Mouse (Mus musculus): ENCODE results near the gene Mgl2.
A peak's percentile ranks its signal among the peaks of the same experiment; 100 is the strongest.

DNA sequence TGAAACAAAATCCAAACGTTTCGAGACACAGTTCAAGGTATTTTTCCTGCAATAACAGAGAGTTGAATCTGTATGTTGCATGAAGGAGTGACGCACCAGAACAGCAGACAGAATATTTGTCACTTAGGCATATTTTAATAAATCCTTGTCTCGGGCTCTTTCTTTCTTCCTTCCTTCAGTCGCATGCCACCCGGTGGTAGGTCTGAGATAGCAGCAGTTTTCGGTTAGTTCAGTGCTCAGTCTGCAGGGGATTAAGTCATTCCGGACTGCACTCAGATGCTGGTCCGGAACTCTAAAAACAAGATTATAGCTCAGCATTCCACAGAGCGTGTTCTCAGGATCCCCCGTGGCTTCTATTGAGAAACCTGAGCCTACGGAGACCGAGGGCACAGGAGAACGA is 49.3 kb downstream of the Mgl2 start:
- TF ChIP-seq CTCF (IDR thresholded peaks at IDR 0.05) (peak; percentile 72), EP300 (IDR thresholded peaks at IDR 0.05) (no peak)
